Mouse (Mus musculus) heart, postnatal 0 days (tissue): ENCODE results near the gene Akap10. TPM values are rescaled to one million over a fixed set of nuclear protein-coding genes. Genes with fewer than 3 reads are reported as not detected.
A peak's percentile ranks its signal among the peaks of the same experiment; 100 is the strongest.

ENCODE experiments used
- ATAC-seq: fragments of 200-750 bp; cut with Nextera tagmentation; 2 replicates; pipeline ENCODE4 v1.8.0; 2017; ENCODE audit warnings: low read depth, moderate number of reproducible peaks, moderate library complexity; ENCODE audit not compliant: insufficient read depth
- DNase-seq: peaks from one replicate; pipeline ENCODE4 v3.0.0-alpha.2; 2016; ENCODE audit warnings: low spot score
- H3K27ac ChIP-seq: fragments of 300-500 bp; sonication (generic); 2 replicates; pipeline ENCODE4 v1.5.1; 2014; ENCODE audit warnings: low read depth, mild to moderate bottlenecking
- H3K27me3 ChIP-seq: fragments of 300-500 bp; sonication (generic); 2 replicates; pipeline ENCODE4 v1.6.1; 2014; ENCODE audit warnings: low read length, mixed read lengths; ENCODE audit not compliant: control insufficient read depth, insufficient read depth
- H3K36me3 ChIP-seq: fragments of 300-500 bp; sonication (generic); replicated peaks from 2 replicates; pipeline ENCODE4 v1.6.1; 2014; ENCODE audit warnings: low read length, mixed read lengths; ENCODE audit not compliant: control insufficient read depth, insufficient read depth
- H3K4me1 ChIP-seq: fragments of 300-500 bp; sonication (generic); 2 replicates; pipeline ENCODE4 v1.6.1; 2014; ENCODE audit warnings: antibody characterized with exemption; ENCODE audit not compliant: control insufficient read depth, insufficient read depth
- H3K4me2 ChIP-seq: fragments of 300-500 bp; sonication (generic); 2 replicates; pipeline ENCODE4 v1.6.1; 2014; ENCODE audit warnings: low read depth, mild to moderate bottlenecking, low read length, moderate library complexity
- H3K4me3 ChIP-seq: fragments of 300-500 bp; sonication (generic); 2 replicates; pipeline ENCODE4 v1.5.1; 2014; ENCODE audit warnings: low read depth, low read length
- H3K9ac ChIP-seq: fragments of 300-500 bp; sonication (generic); replicated peaks from 2 replicates; pipeline ENCODE4 v1.6.1; 2014; ENCODE audit warnings: low read depth, low read length, mixed read lengths
- H3K9me3 ChIP-seq: fragments of 300-500 bp; sonication (generic); replicated peaks from 2 replicates; pipeline ENCODE4 v1.6.1; 2016; ENCODE audit warnings: low read length; ENCODE audit not compliant: control insufficient read depth
- CTCF ChIP-seq: IDR thresholded peaks from 2 replicates; pipeline ENCODE4 v1.5.1; 2016; ENCODE audit warnings: antibody characterized with exemption, control low read depth, low read depth
- EP300 ChIP-seq: IDR thresholded peaks from 2 replicates; pipeline ENCODE4 v1.6.1; 2016; ENCODE audit warnings: antibody characterized with exemption, low read depth
- WGBS: fragments of 180-500 bp; shearing (Covaris S2); extraction: QIAGEN DNeasy Blood & Tissue Kit; methylation state at CpG from one replicate; pipeline ENCODE4 v1.1.7; 2014; 5-methylcytosine and 5-hydroxymethylcytosine counted together
- polyA plus RNA-seq: library from polyadenylated mRNA; unstranded; fragments of >200 nt; fragmentation: Nextera tagmentation; extraction: Ambion mirVana; gene quantifications from 2 replicates; pipeline ENCODE4 v1.2.1, GENCODE M21; 2015
- total RNA-seq: library from RNA; depleted of rRNA; stranded (reverse); fragments of >200 nt; gene quantifications from 2 replicates; pipeline ENCODE4 v1.2.3, GENCODE M21; 2014; ENCODE audit warnings: low replicate concordance

The Akap10 gene
- total and polyA plus RNA-seq, 2 experiments from 2014 or later = 8.8 to 25.7 TPM

DNA sequence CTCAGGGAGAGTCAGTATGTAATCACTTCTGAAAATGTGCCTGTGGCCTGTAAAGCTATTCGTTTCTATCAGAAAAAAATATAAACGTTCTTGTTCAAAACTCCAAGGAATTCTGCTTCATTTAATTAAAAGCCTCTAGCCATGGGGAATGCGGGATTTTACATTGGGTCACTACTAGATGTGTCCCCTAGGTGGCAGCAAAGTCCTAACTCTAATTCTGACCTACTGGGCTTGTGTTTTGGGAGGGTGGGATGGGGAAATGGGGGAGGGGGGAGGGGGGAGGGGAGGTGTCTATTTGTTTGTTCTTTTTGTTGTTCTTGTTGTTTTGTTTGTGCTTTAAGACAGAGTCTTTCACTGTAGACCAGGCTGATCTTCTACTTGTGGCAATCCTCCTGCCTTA lies 19.3 kb upstream of the Akap10 start:
- no peaks in the 10 kb centered on the region for H3K36me3 ChIP-seq
- H3K9ac ChIP-seq = no peak overlapping the region
- H3K9me3 ChIP-seq = no peaks in the 10 kb centered on the region
- H3K27me3 ChIP-seq = no peaks in the 10 kb centered on the region
- no peaks in the 10 kb centered on the region for H3K4me1 ChIP-seq
- no peak for ATAC-seq
- H3K27ac ChIP-seq = no peak overlapping the region
- TF ChIP-seq CTCF = peak; percentile 67
- TF ChIP-seq EP300 = no peak
- peak; percentile 20 for DNase-seq
- 0% methylated on average over 3 of the region's 3 CpGs for WGBS
- no peak overlapping the region for H3K4me3 ChIP-seq
- no peak overlapping the region for H3K4me2 ChIP-seq

DNA sequence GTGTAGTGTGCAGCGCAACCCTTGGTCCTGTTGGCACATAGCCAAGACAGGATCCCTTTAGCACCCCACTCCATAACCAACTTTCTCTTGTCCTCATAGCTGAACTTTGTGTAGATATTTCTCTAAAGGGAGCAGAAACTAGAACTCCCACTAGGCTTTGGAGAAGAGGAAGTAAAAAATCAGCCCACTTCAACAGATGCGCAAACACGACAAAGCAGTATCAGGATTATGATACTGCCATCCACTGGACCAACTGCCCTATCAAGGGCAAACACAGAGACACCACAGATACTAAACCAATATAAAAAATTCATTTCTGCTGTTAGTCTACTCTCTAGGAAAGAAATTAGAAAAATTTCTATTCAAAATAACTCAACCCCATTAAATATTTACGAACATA lies 16.6 kb upstream of the Akap10 start:
- WGBS = 93% methylated on average over 4 of the region's 4 CpGs
- ATAC-seq (no peak), DNase-seq (no peak)
- Histone ChIP-seq H3K36me3 (no peaks in the 10 kb centered on the region), H3K27me3 (no peaks in the 10 kb centered on the region), H3K4me3 (no peak overlapping the region), H3K4me1 (0 out of 2 replicates have a peak, but pooled peaks cover 6% of the 10 kb centered on the region), H3K4me2 (no peak overlapping the region), H3K9ac (no peak overlapping the region), H3K9me3 (no peaks in the 10 kb centered on the region), H3K27ac (no peak overlapping the region)
- no peak for TF ChIP-seq EP300
- no peak for TF ChIP-seq CTCF

DNA sequence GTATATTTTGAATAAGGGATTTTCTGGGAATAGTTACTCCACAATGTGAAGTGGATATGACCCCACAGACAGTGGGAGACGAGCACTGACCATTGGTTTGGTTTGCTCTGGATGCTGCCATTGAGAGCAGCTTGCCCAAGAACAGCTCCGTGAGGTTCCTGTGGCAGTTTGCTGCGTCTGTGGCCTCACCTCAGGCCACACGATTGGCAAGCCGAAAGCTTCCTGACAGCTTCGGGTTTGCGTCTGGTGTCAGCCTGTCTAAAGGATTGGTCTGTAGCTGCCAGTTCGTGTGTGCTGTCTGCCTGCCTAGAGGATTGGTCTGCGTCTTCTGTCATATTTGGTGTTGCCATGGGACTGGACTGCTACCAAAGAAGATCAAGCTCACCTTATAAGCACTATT lies 14.4 kb upstream of the Akap10 start:
- Histone ChIP-seq H3K4me2 (no peak overlapping the region), H3K9ac (no peak overlapping the region), H3K36me3 (no peaks in the 10 kb centered on the region), H3K9me3 (no peaks in the 10 kb centered on the region), H3K27ac (no peak overlapping the region), H3K27me3 (no peaks in the 10 kb centered on the region), H3K4me1 (0 out of 2 replicates have a peak, but pooled peaks cover 6% of the 10 kb centered on the region), H3K4me3 (no peak overlapping the region)
- DNase-seq (no peak), ATAC-seq (no peak)
- 65% methylated on average over 9 of the region's 9 CpGs for WGBS
- TF ChIP-seq EP300 = no peak
- TF ChIP-seq CTCF = no peak

DNA sequence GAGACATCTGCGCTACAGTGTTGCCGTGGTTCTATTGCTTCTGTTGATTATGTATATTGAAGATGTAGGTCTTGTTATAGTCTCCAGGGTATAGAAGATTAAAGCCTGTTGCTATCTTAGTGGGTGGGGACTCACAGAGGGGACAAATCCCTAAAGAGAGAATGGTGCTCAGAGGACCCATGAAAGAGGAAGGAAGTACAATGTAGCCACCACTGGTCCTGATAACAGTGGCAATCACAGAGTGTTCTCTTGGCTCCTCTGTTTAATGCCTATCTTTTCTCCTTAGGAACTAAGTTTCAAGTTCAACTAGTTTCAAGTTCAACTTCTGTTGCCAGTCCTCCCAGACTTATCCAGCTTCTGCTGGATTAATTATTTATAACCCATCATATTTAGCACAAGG lies 12.9 kb upstream of the Akap10 start:
- WGBS = 72% methylated on average over 2 of the region's 2 CpGs
- Histone ChIP-seq H3K36me3 (no peaks in the 10 kb centered on the region), H3K4me1 (0 out of 2 replicates have a peak, but pooled peaks cover 6% of the 10 kb centered on the region), H3K27ac (no peak overlapping the region), H3K4me3 (no peak overlapping the region), H3K27me3 (no peaks in the 10 kb centered on the region), H3K4me2 (no peak overlapping the region), H3K9ac (no peak overlapping the region), H3K9me3 (no peaks in the 10 kb centered on the region)
- no peak for DNase-seq
- no peak for ATAC-seq
- TF ChIP-seq CTCF (no peak), EP300 (no peak)

DNA sequence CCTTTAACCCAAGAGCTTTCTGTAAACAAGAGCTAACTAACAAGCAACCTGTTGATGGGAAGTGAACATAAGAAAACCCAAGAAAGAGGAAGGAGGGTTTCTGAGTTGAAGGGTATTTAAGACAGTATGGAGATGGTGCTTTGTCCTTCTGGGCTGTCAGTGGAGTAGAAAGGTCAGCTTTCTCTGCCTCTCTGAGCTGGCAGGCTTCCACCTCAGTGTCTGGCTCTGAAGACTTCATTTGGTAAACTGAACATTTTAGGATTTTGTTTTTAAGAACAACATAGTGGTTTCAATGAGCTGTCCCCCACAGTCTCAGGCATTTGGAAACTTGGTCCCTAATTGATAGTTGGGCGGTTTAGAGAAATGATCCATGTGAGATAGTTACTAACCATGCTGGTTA lies 7.7 kb upstream of the Akap10 start:
- WGBS = 88% methylated on average over 1 of the region's 1 CpGs
- 0 out of 2 replicates have a peak, but pooled peaks cover under 1% of the 10 kb centered on the region for H3K4me1 ChIP-seq
- ATAC-seq (no peak), DNase-seq (no peak)
- TF ChIP-seq EP300 (no peak), CTCF (no peak)
- no peaks in the 10 kb centered on the region for H3K27me3 ChIP-seq
- no peak overlapping the region for H3K4me2 ChIP-seq
- H3K9me3 ChIP-seq = no peaks in the 10 kb centered on the region
- H3K4me3 ChIP-seq = no peak overlapping the region
- no peaks in the 10 kb centered on the region for H3K36me3 ChIP-seq
- H3K9ac ChIP-seq = no peak overlapping the region
- H3K27ac ChIP-seq = no peak overlapping the region
